Mouse (Mus musculus): ENCODE data around the gene Zfp60.
A peak's percentile ranks its signal among the peaks of the same experiment; 100 is the strongest.
"Not testable (repeated sequence)": the region's sequence is repeated elsewhere in the genome, so short reads cannot be mapped to it uniquely, and the experiment has no call there.

The Zfp60 gene

DNA sequence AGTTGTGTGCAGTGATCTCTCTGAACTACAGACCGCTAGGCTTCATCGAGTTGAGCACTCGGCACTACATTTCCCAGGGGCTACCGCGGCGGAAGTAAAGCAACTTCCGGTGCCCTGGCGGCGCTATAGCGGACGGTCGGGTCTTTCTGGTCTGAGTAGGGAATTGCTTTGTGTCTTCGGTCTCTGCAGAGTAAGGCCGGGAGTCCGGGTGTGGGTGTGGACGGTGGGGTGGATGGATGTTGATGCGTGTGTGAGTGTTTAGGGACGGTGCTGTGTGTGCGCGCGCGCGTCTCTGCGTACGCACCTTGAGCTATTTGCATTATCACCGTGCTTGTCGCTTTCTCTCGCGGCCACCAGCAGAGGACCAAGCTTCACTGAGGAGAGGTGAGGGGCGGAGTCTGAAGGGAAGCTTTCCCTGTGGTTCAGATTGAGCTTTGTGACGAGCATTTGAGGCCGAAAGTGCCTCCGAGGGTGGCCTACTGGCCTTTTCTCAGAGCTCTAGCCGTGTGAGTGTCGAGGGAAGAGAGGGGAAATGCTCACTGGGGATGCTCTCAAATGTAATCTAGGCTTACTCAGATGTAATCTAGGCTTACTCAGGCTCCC is at the start of gene Zfp60:
Gene Zfp60 (plus strand): TSS at position 109 of the 603 bp plus-strand sequence.
- peak; percentile 70 to 81 for DNase-seq

DNA sequence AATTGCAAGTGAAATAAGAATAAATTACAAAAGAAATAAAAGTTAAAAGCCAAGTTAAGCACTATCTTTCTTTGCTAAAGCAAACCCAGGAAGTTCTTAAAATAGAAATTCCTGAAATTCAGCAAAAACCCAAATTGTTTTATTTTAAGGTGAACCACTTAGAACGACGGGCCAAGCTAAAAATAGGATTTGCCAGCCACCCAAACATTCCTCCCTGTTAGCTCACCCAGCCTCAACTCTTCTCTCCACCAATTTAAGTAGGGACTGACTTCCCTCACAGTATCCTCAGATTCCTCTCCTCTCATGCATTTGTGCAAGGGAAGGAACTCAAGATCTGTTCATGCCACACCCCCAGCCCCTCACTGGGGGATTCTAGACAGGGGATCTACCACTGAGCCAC is 48.0 kb upstream of the Zfp60 start:
- DNase-seq = no peak

DNA sequence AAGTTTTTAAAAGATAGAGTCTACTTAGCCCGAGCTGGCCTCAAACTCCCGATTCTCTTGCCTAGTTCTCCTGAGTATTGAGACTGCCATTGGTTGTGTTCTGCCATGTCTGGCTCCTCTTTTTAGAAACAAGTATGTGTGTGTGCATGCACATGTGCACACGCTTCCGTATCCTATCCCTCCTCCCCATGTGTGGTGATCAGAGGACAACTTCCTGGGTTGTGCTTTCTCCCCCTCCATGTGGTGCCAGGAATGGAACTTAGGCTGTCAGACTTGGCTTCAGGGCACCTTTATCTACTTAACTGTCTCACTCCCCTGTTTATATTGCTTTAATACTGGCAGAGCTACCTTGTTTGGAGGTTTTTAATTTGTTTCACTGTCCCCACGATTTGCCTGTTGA is 46.0 kb upstream of the Zfp60 start:
- DNase-seq = no peak

DNA sequence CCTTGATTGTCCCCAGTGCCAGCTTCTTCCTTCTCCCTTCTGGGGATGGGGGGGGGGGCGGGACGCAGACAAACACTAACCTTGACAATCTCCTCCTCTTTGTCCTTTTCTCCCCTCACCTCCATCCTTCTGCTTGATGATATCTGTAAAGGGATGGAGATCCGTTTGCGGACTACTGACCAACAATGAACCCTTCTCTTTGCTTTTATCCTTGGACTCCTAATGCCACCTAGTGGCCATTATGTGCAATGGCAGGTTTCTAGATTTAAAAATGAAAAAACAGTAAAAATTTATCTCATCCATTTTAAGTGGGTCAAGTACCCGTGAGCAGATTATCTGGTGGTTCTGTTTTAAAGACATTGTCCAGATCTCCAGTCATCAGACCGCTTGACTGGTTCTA is 45.5 kb upstream of the Zfp60 start:
- DNase-seq = no peak

DNA sequence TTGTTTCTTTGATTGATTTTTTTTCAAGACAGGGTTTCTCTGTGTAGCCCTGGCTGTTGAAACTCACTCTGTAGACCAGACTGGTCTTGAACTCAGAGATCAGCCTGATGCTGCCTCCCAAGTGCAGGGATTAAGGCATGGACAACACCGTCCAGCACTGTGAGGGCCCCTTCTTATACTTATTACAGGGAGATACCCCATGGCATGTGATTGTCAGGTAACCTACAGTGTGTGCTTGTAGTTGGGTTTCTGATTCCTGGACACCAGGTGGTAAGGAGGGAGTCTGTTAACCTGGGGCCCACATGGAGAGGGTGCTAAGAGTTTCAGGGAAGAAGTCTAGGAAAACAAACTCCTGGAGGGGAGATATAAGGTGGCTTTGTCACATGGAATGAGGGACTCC is 44.1 kb upstream of the Zfp60 start:
- no peak for DNase-seq

DNA sequence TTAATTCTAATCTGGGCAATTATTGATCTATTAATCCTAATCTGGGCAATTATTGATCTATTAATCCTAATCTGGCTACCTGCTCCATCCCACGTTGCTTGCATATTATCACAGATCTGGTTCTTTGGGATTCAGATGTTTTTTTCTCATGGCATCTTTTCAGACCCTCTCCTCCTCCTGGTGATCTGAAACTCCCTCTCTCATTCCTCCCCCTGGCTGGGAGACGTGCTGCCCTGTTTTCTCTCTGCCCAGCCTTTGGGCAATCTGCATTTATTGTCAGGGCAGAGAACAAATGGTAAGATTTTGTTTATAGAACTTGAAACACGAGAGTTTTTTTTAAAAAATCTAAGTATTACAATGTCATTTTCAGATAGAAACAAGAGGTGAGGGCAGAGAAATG is 43.4 kb upstream of the Zfp60 start:
- DNase-seq = no peak

DNA sequence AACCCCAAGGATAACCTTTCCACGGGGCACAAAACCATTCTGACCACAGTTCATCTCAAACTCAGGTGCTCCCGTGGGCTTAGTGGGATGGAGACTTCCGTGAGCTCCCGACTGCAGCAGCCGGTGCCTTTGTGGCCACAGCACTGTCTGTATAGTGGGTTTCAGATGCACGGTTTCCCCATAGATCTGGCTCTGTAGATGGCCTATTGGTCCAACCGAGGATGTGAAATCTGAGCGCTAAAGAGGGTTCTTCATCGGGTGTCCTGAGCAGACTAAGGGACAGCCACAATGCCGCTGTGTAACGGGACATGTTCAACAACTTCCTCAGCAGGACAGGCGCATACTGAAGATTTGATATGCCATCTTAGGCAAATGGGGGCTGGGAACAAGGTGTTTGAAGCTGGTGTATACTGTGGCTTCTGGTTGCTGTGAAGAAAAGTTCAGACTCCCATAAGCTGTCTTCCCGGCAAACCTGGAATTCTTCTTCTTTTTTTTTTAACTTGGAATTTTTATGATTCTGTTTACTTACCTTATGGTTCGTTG is 42.9 kb upstream of the Zfp60 start:
- DNase-seq = no peak

DNA sequence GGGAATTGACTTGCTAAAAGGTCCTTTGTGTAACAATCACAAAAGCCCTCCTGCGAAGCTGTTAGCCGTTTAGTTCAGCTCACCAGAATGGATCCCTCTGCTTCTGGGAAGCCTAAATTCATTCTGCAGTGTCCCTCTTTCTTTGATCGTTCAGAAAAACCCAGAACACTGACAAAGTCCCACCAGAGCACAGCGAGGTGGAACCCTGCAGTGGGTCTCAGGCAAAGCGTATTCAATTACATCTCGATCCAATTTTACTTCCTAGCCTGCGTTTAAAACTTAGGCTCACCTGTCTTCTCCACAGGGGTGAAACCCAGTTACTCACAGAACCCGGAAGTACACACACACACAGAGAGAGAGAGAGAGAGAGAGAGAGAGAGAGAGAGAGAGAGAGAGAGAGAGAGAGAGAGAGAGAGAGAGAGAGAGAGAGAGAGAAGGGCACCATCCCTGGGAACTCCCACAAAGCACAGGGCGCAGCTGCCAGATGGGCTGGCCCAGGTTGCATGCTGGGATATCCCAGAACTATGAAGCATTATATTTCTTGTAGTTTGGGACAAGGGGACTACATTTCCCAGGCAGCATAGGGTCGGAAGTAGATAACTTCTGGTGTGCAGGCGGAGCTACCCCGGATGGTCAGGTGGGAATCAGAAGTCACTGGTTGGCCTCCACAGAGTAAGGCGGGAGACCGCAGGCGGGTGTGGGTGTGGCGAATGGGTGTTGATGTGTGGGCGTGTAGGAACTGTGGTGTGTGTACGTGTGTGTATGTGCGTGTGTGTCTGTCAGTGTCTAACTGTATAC is 42.2 kb upstream of the Zfp60 start, which contains the start of gene Zfp607b:
Gene Zfp607b (plus strand): TSS at position 526 of the 798 bp plus-strand sequence.
- DNase-seq = peak; percentile 84 to 90

DNA sequence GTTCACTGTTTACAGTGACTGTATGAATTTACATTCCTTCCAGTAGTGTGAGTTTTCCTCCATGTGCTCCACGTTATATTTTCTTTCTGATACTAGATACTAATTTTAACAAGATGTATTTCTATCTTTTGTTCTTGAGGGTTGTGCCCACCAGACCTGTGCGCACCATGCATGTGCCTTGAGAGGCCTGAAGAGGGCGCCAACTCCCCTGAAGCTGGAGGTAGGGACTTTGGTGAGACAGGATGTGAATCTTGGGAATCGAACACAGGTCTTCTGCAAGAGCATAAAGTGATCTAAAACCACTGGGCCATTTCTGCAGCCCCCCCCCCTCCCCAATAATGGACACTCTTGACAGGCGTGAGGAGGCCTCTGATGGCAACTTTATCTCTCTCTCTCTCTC is 40.1 kb upstream of the Zfp60 start:
- DNase-seq = peak in 1 of 2 experiments; percentile 32

DNA sequence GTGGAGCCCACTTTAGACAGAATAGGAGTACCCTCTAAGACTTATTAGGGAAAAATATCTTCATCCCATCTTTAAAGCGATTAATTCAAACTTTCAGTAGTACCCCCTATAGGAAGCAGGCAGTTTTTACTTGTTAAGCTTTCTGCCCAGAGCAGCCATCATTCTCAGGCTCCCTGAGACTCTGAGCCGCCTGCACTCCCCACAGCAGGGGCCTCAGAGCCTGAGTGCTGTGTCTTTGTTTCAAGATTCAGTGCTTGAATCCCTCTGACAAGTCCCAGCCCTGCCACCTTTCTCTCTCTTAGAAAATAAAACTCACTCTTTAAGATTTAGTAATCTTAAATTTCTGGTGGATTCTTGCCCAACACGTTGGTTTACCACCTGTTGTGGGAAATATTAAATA is 34.5 kb upstream of the Zfp60 start:
- DNase-seq = no peak

DNA sequence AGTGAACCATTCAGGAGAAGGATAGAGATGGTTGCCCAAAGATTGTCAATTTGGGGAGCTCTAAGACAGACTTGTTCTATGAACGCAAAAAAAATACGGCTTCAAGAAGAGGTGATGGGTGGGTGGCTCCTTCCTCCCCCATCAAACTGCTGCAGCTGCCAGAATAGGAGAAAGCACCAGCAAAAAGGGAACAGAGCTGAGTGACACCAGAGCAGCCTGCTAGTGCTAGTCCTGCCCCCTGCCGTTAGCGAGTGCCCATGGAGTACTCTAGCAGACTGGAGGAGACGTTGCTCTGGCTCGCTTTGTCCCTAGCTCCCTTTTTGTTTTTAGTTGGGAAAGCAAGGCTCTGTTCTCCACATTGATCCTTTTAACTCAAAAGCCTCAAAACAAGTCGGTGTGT is 20.8 kb upstream of the Zfp60 start:
- no peak for DNase-seq

DNA sequence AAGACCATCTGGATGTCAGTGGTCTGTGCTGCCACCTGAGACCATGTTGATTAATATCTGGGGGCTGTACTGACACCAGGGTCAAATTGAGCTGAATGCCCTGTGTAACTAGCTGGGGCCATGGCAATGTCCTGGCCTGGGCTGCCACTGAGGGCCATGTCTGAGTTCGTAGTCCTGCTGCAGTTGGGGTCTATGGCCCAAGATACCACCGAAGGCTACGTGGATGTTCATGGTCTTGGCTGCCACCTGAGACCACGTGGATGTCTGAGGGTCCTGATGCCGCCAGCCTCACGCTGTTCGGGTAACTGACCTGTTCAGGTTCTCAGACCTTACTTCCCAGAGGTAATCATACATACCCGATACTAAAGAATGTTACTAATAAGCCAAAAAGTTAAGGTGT is 9.2 kb upstream of the Zfp60 start:
- DNase-seq = no peak

DNA sequence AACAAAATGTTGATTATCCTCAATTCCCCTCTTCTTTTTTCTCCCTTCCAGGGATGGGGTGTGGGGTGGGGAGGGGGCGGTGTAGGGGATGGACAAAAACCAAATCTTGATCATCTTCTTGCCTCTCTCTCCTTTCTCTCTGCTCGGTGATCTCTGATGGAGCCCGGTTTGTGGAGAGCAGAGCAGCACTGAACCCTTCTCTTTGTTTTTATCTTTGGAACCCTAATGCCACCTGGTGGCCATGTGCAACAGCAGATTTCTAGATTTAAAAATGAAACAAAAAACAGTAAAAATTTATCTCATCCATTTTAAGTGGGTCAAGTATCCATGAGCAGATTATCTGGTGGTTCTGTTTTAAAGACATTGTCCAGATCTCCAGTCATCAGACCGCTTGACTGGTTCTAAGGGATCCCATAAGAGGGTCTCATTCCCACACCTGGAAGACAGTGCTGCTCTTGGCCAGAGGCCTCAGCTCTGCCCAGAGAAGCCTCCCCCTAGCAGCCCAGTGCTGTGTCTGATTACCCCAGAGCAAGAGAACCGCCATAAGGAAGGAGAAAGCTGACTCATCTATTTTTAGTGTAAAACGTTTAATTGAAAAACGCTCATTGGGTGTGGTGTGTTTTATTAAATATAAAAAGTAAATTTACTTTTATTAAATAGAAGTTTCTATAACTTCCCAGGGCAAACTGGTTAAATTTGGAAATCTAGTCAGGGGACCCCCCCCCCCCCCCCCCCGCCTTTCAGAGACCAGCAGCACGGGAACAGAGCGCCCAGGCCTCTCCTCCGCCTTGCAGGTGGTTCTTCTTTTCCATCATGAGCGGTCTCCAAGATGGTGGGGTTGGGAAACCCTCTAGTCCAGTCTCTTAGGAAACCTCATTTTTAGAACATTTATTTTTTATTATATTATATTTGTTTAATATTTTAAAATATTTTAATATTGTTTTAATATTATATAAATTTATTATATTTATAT is 5.3 kb upstream of the Zfp60 start:
- DNase-seq = peak in 1 of 2 experiments; percentile 35

DNA sequence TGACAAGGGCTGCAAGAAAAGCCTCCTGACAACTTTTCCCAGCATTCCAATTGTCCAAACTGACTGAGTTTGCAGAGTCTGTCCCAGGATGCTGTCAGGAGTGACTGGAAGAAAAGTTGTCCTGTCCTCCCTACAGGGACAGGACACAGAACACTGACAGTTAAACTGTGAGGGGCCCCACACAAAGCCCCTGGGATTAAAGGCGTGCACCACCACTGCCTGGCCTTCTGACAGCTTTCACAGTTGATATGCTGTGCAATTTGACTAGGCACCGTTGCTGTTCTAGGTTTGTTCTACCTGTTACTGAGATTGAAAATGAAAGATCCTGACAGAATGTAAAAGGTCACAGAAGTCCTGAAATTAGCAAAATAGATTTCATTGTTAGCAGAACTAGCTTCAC is 3.7 kb upstream of the Zfp60 start:
- DNase-seq = no peak

DNA sequence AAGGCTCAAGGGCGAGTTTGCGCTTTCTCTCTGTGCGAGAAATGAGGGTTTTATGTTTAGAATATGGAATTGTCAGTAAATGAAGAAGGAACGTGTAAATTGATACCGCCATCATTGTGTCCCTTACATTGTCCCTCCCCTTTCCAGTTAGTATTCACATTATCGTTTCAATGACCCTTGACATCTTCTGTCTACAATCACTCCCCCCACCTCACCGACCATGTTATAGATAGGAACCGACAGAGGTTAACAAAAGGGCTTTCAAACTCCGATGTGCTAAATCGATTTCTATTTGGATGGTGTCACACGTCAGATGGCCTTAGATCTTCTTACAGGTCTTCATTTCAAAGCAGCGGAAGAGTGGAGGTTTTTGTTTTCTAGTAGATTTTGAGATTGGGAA is 757 bp downstream of the Zfp60 start:
- DNase-seq = no peak

DNA sequence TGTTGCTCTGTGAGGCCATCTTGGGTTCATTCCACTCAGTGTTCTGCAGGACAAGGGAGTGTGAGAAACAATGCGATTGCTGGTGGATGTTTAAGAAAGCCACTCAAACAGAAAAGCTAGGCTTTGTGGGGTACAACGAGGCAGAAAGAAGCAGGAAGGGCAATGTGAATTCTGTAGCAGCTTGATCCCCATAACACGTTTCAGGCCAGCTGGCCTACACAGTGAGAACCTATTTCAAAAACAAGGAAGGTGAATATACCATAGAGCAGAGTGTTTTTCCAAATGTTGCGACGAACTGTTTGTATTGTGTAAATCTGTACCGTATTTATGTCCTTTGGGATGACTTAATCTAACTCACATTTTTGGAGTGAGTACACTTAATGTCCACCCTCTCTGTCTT is 1.3 kb downstream of the Zfp60 start:
- DNase-seq = no peak

DNA sequence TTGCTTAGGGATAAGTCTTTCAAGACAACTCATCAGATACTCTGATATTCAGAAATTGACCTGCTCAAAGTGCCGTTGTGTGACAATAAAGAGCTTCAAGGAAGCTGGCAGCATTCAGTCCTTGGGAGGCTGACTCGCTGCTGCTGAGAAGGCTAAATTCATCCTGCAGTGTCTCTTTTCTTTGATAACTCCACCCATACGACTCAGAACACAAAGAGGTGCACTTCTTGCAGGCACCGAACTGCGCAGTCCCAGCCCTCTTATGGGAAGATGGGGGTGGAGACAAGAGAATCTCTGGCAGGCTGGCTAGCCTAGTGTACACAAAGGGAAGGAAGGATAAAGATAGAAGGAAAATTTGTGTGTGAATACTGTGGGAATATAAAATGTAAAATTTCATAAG is 4.3 kb downstream of the Zfp60 start:
- no peak for DNase-seq

DNA sequence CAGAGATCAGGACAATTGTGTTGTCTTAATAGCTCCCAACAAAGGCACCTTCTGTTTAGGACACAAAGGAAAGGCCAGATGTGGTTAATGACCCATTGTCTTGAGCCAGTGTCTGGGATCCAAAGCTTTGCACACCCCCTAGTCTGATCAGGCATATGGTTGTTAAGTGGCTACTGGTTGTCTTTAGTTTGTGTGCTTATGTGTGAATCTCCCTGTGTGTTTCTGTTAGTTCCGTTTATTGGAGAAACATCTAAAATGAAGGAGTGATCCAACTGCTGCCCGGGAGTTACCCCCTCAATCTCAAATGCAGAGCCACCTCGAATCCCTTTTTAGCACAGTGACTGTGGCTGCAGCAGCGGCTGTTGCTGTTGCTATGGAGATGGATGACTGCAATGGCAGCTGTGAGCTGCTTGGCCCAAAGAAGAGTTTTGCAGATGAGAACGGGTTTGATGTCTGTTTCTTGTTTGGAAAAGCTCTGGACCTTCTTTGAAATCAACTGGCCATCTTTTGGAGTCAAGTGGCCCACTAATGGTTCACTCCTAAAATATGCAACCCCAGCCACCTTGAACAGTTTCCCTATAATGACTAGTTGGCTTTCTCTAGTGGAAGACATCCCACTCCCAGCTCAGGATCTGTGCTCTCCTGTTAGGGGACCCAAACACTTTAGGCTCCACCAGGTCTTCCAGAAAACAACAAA is 25.3 kb downstream of the Zfp60 start:
- DNase-seq = no peak

DNA sequence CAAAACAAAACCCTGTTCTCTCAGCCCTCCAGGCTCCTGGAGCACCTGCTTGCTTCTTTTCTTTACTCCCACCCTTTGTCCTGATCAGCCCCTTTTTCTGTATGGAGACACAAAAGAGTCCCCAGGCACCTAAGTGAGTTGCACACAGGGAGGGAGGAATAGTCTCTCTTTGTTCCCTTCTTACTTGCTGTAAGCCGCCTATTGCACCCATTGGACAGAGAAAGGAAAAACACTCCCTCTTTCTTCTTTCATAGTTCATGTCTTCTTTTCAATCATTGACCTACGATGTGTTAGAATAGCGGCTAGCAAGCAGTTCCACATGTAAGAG is 25.8 kb downstream of the Zfp60 start:
- DNase-seq = no peak

DNA sequence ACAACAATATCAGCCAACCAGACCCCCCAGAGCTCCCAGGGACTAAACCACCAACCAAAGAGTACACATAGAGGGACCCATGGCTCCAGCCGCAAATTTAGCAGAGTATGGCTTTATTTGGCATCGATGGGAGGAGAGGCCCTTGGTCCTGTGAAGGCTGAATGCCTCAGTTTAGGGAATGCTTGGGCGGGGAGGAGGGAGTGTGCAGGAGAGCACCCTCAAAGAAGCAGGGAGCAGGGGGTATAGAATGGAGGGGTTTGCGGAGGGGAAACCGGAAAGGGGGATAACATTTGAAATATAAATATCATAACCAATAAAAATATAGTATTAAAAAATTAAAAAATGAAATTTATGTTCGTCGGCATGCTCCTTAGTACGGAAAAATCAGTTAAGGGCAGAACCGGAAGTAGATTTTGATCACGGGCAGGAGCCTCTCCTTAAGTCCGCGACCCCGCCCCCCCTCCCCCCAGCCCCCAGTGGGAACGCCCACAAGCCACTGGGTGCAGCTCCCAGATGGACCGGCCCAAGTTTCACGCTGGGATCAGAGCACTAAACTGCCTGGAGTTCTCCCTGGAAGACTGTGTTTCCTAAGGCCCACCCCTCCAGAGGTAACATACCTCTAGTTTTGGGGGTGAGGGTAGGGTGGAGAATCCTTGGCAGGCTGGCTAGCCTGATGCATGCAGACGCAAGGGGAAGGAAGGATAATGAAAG is 34.1 kb downstream of the Zfp60 start:
- no peak for DNase-seq

DNA sequence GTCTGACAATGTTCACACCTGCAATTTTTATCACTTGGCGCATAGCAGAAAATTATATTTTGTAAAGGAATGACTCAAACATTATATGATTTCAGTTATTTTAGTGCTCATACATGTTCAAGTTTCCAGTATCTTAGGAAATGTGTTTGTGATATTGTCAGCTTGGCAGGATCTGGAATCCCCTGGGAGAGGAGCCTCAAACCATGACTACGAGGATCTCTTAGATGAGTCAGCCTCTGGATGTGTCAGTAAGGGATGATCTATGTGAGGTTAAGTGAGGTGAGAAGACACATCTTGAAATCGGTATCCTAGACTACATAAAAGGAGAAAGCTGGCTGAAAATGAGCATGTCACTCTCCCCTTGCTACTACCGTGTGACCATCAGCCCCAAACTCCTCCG is 58.1 kb downstream of the Zfp60 start:
- DNase-seq = no peak

DNA sequence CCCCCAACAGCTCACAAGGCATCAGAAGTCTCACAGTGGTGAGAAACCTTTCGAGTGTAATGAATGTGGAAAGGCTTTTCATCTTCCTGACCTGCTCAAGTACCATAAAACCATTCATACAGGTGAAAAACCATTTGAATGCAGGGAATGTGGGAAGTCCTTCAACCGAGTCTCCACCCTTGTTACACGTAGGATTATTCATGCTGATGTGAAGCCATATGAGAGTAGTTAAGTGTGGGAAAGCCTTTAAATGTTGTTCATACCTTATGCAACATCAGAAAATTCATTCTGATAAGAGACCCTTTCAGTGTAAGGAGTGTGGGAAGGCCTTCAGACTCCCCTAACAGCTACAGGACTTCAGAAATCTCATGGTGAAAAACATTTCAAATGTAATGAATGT is 62.7 kb downstream of the Zfp60 start:
- DNase-seq = not testable (repeated sequence)
